Mouse (Mus musculus) embryonic facial prominence, embryonic 10.5 days (tissue): ENCODE results near the gene Olfr1420. TPM values are rescaled to one million over a fixed set of nuclear protein-coding genes. Genes with fewer than 3 reads are reported as not detected.
"Not testable (repeated sequence)": the region's sequence is repeated elsewhere in the genome, so short reads cannot be mapped to it uniquely, and the experiment has no call there.

Source experiments
- DNase-seq: peaks from one replicate; pipeline ENCODE4 v3.0.0-alpha.2; 2017; ENCODE audit warnings: low spot score
- H3K27ac ChIP-seq: fragments of 300-500 bp; sonication (generic); replicated peaks from 2 replicates; pipeline ENCODE4 v1.5.1; 2016; ENCODE audit warnings: mild to moderate bottlenecking
- H3K27me3 ChIP-seq: fragments of 300-500 bp; sonication (generic); replicated peaks from 2 replicates; pipeline ENCODE4 v1.6.1; 2016; ENCODE audit warnings: low read depth, mild to moderate bottlenecking; ENCODE audit not compliant: poor library complexity, severe bottlenecking
- H3K36me3 ChIP-seq: fragments of 300-500 bp; sonication (generic); replicated peaks from 2 replicates; pipeline ENCODE4 v1.6.1; 2016; ENCODE audit warnings: mild to moderate bottlenecking, moderate library complexity
- H3K4me1 ChIP-seq: fragments of 300-500 bp; sonication (generic); 2 replicates; pipeline ENCODE4 v1.6.1; 2016
- H3K4me3 ChIP-seq: fragments of 300-500 bp; sonication (generic); 2 replicates; pipeline ENCODE4 v1.5.1; 2016; ENCODE audit warnings: mild to moderate bottlenecking, moderate library complexity
- H3K9me3 ChIP-seq: fragments of 300-500 bp; sonication (generic); 2 replicates; pipeline ENCODE4 v1.6.1; 2016; ENCODE audit warnings: mild to moderate bottlenecking
- WGBS: fragments of 180-500 bp; shearing (Covaris S2); methylation state at CpG from one replicate; pipeline ENCODE4 v1.1.7; 2016; 5-methylcytosine and 5-hydroxymethylcytosine counted together
- polyA plus RNA-seq: library from polyadenylated mRNA; unstranded; fragments of >200 nt; fragmentation: Nextera tagmentation; extraction: Ambion mirVana; gene quantifications from 2 replicates; pipeline ENCODE4 v1.2.1, GENCODE M21; 2016

The Olfr1420 gene
- not detected in 2 replicates for polyA plus RNA-seq

DNA sequence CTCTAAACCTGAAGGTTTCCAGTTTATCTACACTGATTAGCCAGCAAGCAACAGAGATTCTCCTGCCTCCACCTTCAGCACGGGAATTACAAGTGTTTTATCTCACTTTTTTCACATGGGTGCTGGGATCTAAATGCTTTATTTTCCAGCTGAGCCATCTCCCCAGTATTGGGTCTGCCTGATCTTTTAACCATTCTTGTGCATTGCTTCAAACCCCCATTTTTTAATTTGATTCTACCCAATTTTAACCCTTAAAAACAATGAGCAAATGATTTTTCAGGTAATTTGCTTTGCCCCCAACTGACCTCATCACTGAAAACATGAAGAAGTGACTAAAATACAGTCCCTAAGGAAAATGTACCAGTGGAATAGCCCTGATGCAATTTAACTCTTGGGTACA, at the start of gene Olfr1420:
TSS of gene Olfr1420 (plus strand) at position 301 of the 400 bp plus-strand sequence.
- Histone ChIP-seq H3K27ac (no peak within 1 kb of the TSS), H3K4me1 (no peaks in the 10 kb centered on the region), H3K36me3 (no peaks in the 10 kb centered on the region), H3K9me3 (no peaks in the 10 kb centered on the region), H3K4me3 (no peak within 1 kb of the TSS), H3K27me3 (no peaks in the 10 kb centered on the region)
- WGBS, result 57% methylated on average over 1 of the region's 1 CpGs
- no peak for DNase-seq

DNA sequence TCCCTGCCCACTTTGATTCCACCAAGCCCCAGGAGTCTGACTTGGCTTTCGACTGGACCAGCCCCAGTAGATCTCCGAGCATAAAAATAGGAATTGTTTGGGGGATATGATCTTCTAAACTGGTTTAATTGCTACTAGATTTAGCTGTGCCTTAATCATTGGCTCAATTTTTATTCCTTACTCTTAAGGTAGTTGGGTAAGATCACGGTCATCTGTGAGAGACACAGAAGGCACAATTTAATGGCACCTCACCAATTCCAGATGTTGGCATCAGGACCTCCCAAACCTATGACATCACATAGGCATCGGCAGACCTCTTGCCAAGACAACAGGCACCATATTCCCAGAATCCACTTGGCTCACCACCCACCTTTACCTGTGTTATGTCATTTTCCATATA, 47.2 kb upstream of the Olfr1420 start, which contains the start of gene Olfr1417:
TSS of gene Olfr1417 (minus strand) at position 101 of the 400 bp plus-strand sequence.
- H3K36me3 ChIP-seq, result no peaks in the 10 kb centered on the region
- H3K27me3 ChIP-seq, result no peaks in the 10 kb centered on the region
- H3K9me3 ChIP-seq, result no peaks in the 10 kb centered on the region
- WGBS, result 85% methylated on average over 4 of the region's 4 CpGs
- no peak for DNase-seq
- no peak within 1 kb of the TSS for H3K4me3 ChIP-seq
- no peaks in the 10 kb centered on the region for H3K4me1 ChIP-seq
- H3K27ac ChIP-seq, result no peak within 1 kb of the TSS

DNA sequence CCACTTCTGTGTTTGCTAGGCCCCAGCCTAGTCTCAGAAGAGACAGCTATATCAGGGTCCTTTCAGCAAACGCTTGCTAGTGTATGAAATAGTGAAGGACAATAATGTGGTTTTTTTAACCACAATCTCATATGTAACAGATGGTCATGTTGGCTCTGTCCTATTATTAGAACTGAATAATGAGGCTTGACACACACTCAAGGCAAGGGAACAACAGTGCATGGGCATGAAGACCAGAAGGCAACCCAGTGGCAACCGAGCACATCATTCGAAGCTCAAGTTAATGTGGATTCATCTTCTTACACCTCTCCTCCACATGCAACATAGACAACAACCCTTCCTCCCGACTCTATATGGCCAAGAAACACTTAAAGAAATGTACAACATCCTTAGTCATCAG, 40.0 kb upstream of the Olfr1420 start:
- H3K9me3 ChIP-seq, result no peaks in the 10 kb centered on the region
- 84% methylated on average over 4 of the region's 4 CpGs for WGBS
- no peak overlapping the region for H3K27ac ChIP-seq
- no peak for DNase-seq
- no peaks in the 10 kb centered on the region for H3K27me3 ChIP-seq
- no peaks in the 10 kb centered on the region for H3K4me1 ChIP-seq
- H3K4me3 ChIP-seq, result no peak overlapping the region
- no peaks in the 10 kb centered on the region for H3K36me3 ChIP-seq

DNA sequence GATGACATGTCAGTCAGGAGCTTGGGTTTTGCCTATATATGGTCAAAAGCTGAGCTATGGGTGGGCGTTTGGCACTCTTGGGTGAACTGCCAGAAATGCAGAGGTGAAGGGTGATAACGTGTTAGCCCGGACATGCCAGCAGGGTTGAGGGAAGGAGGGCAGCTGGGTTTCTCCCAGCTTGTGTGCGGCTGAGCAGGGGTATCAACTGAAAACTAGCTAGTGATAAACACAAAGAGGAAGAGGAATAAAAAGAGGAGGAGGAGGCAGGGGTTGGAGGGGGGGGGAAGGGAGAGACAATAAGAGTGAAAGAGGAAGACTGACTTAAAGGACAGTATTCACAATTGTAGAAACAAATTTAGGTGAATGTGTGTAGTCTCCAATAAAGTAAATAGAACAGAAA, 33.7 kb upstream of the Olfr1420 start:
- no peak for DNase-seq
- no peaks in the 10 kb centered on the region for H3K4me1 ChIP-seq
- H3K9me3 ChIP-seq, result no peaks in the 10 kb centered on the region
- H3K4me3 ChIP-seq, result no peak overlapping the region
- H3K27me3 ChIP-seq, result no peaks in the 10 kb centered on the region
- H3K27ac ChIP-seq, result no peak overlapping the region
- H3K36me3 ChIP-seq, result no peaks in the 10 kb centered on the region
- WGBS, result 64% methylated on average over 4 of the region's 4 CpGs

DNA sequence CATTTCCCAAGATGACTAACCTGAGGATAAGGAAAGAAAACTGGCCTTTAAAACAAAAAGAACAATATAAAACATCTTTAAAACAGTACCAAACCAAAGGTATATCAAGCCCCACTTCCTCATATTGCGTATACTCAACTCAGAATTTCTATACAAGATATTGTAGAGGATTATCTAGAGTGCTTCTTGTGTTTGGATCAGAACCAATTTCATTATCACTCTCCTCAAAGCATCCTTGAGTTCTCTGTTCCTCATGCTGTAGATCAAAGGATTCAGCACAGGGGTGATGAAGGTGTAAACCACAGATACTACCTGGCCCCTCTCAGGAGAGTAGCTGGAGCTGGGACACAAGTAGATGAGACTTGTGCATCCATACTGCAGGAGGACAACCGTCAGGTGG, 31.5 kb upstream of the Olfr1420 start:
- Histone ChIP-seq H3K27me3 (no peaks in the 10 kb centered on the region), H3K9me3 (no peaks in the 10 kb centered on the region), H3K36me3 (no peaks in the 10 kb centered on the region), H3K27ac (no peak overlapping the region), H3K4me3 (no peak overlapping the region), H3K4me1 (no peaks in the 10 kb centered on the region)
- no peak for DNase-seq
- 88% methylated on average over 2 of the region's 2 CpGs for WGBS

DNA sequence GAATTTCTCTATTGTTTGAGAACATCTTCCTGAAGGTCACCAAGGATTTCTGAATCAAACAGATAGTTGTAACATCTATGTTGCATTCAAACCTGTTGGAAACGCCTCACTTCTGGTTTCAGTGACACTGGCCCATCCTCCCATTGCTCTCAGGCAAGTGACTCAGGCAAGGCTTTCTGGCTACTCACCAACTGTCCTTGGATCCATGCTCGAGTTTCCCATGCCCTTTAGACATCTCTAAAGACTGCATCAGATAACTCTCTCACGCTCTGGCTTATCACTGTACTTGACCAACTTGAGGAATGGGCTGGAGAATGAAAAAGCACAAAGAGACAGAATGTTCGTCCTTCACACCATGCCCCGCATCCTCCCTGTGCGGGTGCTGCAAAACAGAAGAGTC, 29.9 kb upstream of the Olfr1420 start:
- Histone ChIP-seq H3K27ac (no peak overlapping the region), H3K4me1 (no peaks in the 10 kb centered on the region), H3K4me3 (no peak overlapping the region), H3K9me3 (no peaks in the 10 kb centered on the region), H3K27me3 (no peaks in the 10 kb centered on the region), H3K36me3 (no peaks in the 10 kb centered on the region)
- no peak for DNase-seq
- WGBS, result 81% methylated on average over 6 of the region's 6 CpGs

DNA sequence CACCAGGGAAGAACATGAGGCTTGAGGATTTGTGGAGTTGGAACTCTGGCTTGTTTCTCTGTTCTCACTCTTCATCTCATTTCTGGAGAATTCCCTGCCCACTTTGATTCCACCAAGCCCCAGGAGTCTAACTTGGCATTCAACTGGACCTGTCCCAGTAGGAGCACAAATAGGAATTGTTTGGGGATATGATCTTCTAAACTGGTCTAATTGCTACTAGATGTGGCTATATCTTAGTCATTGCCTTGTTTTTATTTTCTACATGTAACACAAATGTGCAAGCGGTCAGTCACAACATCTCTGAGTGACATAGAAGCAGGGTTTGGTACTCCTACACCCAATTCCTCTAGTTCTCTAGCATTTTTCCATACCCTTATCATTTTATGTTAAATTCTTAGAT, 25.4 kb upstream of the Olfr1420 start, which contains the start of gene Olfr1418:
TSS of gene Olfr1418 (minus strand) at position 101 of the 400 bp plus-strand sequence.
- Histone ChIP-seq H3K36me3 (no peaks in the 10 kb centered on the region), H3K4me1 (no peaks in the 10 kb centered on the region), H3K27ac (no peak within 1 kb of the TSS), H3K9me3 (no peaks in the 10 kb centered on the region), H3K27me3 (no peaks in the 10 kb centered on the region), H3K4me3 (no peak within 1 kb of the TSS)
- 95% methylated on average over 1 of the region's 1 CpGs for WGBS
- no peak for DNase-seq

DNA sequence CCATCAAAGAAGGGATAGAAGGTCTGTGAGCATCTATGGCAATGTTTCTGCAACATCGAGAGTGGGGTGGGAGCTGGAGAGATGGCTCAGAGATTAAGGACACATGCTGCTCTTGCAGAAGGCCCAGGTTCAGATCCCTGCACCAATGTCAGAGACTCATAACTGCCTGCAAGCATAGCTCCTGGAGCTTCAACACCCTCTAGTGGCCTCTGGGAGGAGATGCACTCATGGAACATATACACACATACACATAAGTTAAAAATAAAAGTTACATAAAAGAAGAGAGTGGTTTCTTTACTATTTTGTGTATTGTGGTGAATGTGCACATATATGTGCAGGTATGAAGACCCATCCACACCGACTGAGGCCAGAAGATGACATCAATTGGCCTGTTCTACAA, 18.5 kb upstream of the Olfr1420 start:
- 0 out of 2 replicates have a peak, but pooled peaks cover 3% of the 10 kb centered on the region for H3K9me3 ChIP-seq
- WGBS, result 85% methylated on average over 2 of the region's 2 CpGs

DNA sequence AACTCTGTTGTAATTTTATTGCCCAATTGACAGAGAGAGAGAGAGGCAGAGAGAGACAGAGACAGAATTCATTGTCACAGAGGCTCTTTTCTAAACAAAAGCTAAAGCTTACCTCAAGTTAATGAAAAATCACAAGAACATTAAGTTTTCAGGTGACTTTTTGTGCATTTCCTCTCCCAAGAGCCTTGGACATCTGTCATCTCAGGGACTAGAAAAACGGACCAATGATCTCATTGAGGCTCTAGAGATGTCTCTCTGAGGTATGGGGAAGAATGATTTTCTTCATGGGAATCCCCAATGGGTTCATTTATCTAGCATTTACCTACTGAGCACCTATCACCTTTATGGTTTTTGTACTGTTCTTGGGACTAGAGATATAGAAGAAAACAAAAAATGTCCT, 11.4 kb upstream of the Olfr1420 start, which contains the start of gene Olfr1419:
TSS of gene Olfr1419 (minus strand) at position 101 of the 400 bp plus-strand sequence.
- Histone ChIP-seq H3K9me3 (no peaks in the 10 kb centered on the region), H3K36me3 (no peaks in the 10 kb centered on the region), H3K4me1 (no peaks in the 10 kb centered on the region), H3K27me3 (no peaks in the 10 kb centered on the region), H3K27ac (no peak within 1 kb of the TSS), H3K4me3 (no peak within 1 kb of the TSS)
- 49% methylated on average over 1 of the region's 1 CpGs for WGBS
- DNase-seq, result no peak

More for the DNA sequence above, 18.5 kb upstream of the Olfr1420 start:
- no peaks in the 10 kb centered on the region for H3K36me3 ChIP-seq
- H3K4me3 ChIP-seq, result no peak overlapping the region
- no peak overlapping the region for H3K27ac ChIP-seq
- H3K27me3 ChIP-seq, result no peaks in the 10 kb centered on the region
- DNase-seq, result no peak
- no peaks in the 10 kb centered on the region for H3K4me1 ChIP-seq

DNA sequence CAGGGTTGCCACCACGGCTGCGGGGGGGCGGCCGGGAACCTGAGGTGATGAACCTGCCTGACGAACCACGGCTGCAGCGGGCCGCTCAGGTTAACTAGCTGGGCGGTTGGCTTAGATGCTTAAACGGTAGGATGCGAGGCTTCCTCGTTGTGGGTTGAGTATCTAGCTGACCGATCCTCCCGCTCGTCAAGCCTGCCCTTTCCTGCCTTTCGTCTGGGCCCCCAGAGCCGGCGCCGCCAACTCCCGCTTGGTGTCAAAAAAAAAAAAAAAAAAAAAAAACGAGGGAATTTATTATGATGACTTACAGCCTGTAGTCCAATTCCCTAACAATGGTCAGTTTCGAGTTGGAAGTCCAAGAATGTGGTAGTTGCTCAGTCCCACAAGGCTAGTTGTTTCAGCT, 8.0 kb upstream of the Olfr1420 start:
- H3K36me3 ChIP-seq, DNase-seq, H3K4me1 ChIP-seq, H3K4me3 ChIP-seq, H3K9me3 ChIP-seq, H3K27ac ChIP-seq, H3K27me3 ChIP-seq: not testable (repeated sequence)
- WGBS, result 64% methylated on average over 22 of the region's 22 CpGs

DNA sequence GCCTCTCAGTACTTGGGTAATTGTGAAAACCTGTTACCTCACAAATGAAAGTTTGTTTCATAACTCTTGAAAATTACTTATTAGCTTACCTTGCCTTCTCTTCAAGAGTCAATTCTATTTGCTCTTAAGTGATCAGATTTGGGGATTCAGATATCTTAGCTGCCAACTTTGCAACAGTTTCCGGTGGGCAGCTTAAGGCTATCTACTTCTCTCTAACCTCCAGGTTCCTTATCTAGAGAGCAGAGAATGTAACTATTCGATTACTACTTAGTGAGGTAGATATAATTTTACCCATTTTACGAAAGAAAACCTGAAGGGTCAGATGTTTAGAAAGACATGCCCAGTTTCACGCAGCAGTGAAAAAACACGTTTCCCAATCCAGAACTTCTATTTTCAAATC, 24.7 kb downstream of the Olfr1420 start:
- no peak for DNase-seq
- Histone ChIP-seq H3K4me3 (peak overlapping the region; percentile 84), H3K36me3 (peaks cover 19% of the 10 kb centered on the region), H3K4me1 (peaks cover 12% of the 10 kb centered on the region), H3K27me3 (no peaks in the 10 kb centered on the region), H3K27ac (no peak overlapping the region; the same call in 1 of the 2 replicates), H3K9me3 (no peaks in the 10 kb centered on the region)
- 93% methylated on average over 5 of the region's 5 CpGs for WGBS

DNA sequence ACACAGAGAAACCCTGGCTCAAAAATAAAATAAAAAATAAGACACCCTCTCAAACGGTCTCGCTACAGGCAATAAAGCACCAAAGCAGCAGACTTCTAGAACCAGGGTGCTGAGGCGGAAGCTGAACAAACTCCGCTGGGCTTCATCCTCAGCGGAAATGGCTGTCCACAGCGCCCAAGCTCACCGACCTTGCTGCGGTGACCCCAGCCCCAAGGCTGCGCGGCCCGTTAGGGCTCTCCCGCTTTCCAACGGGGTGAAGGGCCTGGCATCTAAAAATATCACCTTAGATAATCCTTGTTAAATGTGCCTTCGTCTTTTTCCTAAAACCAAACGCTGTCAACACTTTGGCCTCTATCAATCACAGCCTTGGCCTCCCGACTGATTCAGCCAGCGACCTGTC, 25.2 kb downstream of the Olfr1420 start:
- Histone ChIP-seq H3K27me3 (no peaks in the 10 kb centered on the region), H3K36me3 (peaks cover 25% of the 10 kb centered on the region), H3K4me1 (peaks cover 12% of the 10 kb centered on the region), H3K4me3 (peak overlapping the region; percentile 84), H3K9me3 (no peaks in the 10 kb centered on the region), H3K27ac (peak overlapping the region; percentile 96)
- no peak for DNase-seq
- 5% methylated on average over 17 of the region's 17 CpGs for WGBS

DNA sequence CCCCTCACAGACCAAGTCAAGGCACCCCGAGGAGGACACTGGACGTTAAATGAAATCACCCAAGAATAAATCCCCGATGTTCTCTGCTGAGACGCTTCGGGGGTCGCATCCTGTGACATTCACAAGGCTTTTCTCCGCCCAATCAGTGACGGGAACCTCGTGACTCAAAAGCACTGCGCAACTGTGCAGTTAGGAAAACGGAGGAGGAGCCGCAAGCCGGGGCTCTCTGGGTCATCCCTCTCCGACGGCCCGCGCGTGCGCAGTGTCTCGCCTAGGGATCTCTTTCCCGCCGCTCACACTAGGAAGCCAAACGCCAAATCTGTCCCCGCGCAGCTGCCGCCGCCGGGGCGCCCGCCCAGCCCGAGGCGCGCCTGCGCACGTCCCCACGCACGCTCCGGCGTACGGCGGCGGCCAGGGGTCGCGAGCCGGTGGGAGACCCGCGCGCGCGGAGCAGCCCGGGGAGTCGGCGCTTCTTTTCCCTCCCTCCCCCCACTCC, 25.7 kb downstream of the Olfr1420 start, which contains the start of gene Patl1:
TSS of gene Patl1 (plus strand) at position 363 of the 496 bp plus-strand sequence.
- WGBS, result under 1% methylated on average over 53 of the region's 53 CpGs
- peak; percentile 99 for DNase-seq
- Histone ChIP-seq H3K9me3 (no peaks in the 10 kb centered on the region), H3K4me3 (peak within 1 kb of the TSS; percentile 84), H3K27ac (peak within 1 kb of the TSS; percentile 96), H3K27me3 (no peaks in the 10 kb centered on the region), H3K4me1 (peaks cover 12% of the 10 kb centered on the region), H3K36me3 (peaks cover 29% of the 10 kb centered on the region)
